Mouse (Mus musculus): ENCODE results near the gene Bcar3. TPM values are rescaled to one million over a fixed set of nuclear protein-coding genes. Genes with fewer than 3 reads are reported as not detected.
"Not testable (repeated sequence)": the region's sequence is repeated elsewhere in the genome, so short reads cannot be mapped to it uniquely, and the experiment has no call there.

The Bcar3 gene
- total RNA-seq (2021) = 10 to 100 TPM; 57.8 to 66.6 TPM
- long read RNA-seq, experiment 1, transcript Bcar3-201 (12 exons, 3,311 nt) = major isoform, 26 of 48 reads
- long read RNA-seq, experiment 1, partial matches to known transcripts = 18 of 48 reads
- long read RNA-seq, experiment 1, other reads (novel, unspliced or antisense) = 4 of 48 reads
- long read RNA-seq, experiment 2, transcript Bcar3-201 (12 exons, 3,311 nt) = major isoform, 27 of 31 reads
- long read RNA-seq, experiment 2, partial matches to known transcripts = 3 of 31 reads
- long read RNA-seq, experiment 2, other reads (novel, unspliced or antisense) = 1 of 31 reads

GRCm38 (mm10) chr3:122293954-122294850, at the start of gene Bcar3:
Gene Bcar3 (plus strand): TSS chr3:122294136.
- DNase-seq = peak; percentile 93

GRCm38 (mm10) chr3:122244759-122245158, 49.2 kb upstream of the Bcar3 start:
- no peak for DNase-seq

- DNase-seq = peak; percentile 96
Measured at GRCm38 (mm10) chr3:122245215-122245877, 48.6 kb upstream of the Bcar3 start, which contains the start of gene Gclm. Gene Gclm (plus strand): TSS chr3:122245557.

- DNase-seq = peak; percentile 60 to 78
Measured at GRCm38 (mm10) chr3:122245878-122246332, 48.0 kb upstream of the Bcar3 start.

- peak in 1 of 2 experiments; percentile 12 for DNase-seq
Measured at GRCm38 (mm10) chr3:122246406-122246805, 47.5 kb upstream of the Bcar3 start.

- no peak for DNase-seq
Measured at GRCm38 (mm10) chr3:122246986-122247767, 46.8 kb upstream of the Bcar3 start.

GRCm38 (mm10) chr3:122247768-122248100, 46.2 kb upstream of the Bcar3 start:
- DNase-seq = no peak

- peak; percentile 60 to 65 for DNase-seq
Measured at GRCm38 (mm10) chr3:122252466-122253253, 41.3 kb upstream of the Bcar3 start.

- DNase-seq = not testable (repeated sequence)
Measured at GRCm38 (mm10) chr3:122254050-122254449, 39.9 kb upstream of the Bcar3 start.

- no peak for DNase-seq
Measured at GRCm38 (mm10) chr3:122269986-122270385, 23.9 kb upstream of the Bcar3 start.

- DNase-seq = not testable (repeated sequence)
Measured at GRCm38 (mm10) chr3:122272565-122272964, 21.4 kb upstream of the Bcar3 start.

- no peak for DNase-seq
Measured at GRCm38 (mm10) chr3:122273407-122274240, 20.3 kb upstream of the Bcar3 start.

- DNase-seq = peak; percentile 94 to 95
Measured at GRCm38 (mm10) chr3:122274241-122275024, 19.5 kb upstream of the Bcar3 start, which contains the start of gene Dnttip2. Gene Dnttip2 (plus strand): TSS chr3:122274388.

GRCm38 (mm10) chr3:122275111-122275510, 18.8 kb upstream of the Bcar3 start:
- no peak for DNase-seq

- no peak for DNase-seq
Measured at GRCm38 (mm10) chr3:122287195-122287594, 6.7 kb upstream of the Bcar3 start.

GRCm38 (mm10) chr3:122288613-122289195, 5.2 kb upstream of the Bcar3 start:
- DNase-seq = no peak

GRCm38 (mm10) chr3:122289344-122289743, 4.6 kb upstream of the Bcar3 start:
- DNase-seq = not testable (repeated sequence)

GRCm38 (mm10) chr3:122290696-122291095, 3.2 kb upstream of the Bcar3 start:
- DNase-seq = no peak

All from adrenal gland, postnatal 36 days (tissue).